Mouse (Mus musculus): Measurements from ENCODE around the gene Olfr459. TPM values are rescaled to one million over a fixed set of nuclear protein-coding genes. Genes with fewer than 3 reads are reported as not detected.

Gene Olfr459
- polyA plus RNA-seq (2015; fragmentation: Nextera tagmentation; extraction: Ambion mirVana), result not detected in 2 replicates

- WGBS, result 70% methylated on average over 7 of the region's 7 CpGs
- H3K9me3 ChIP-seq (replicated peaks), result no peaks in the 10 kb centered on the region
- H3K4me3 ChIP-seq, result no peak within 1 kb of the TSS
- no peak within 1 kb of the TSS for H3K9ac ChIP-seq
- ATAC-seq (replicated peaks; ENCODE audit: insufficient number of reproducible peaks, insufficient read depth, low FRiP score, low read depth), result no peak
- no peak within 1 kb of the TSS for H3K27ac ChIP-seq
- no peak within 1 kb of the TSS for H3K4me2 ChIP-seq
- no peaks in the 10 kb centered on the region for H3K36me3 ChIP-seq
- H3K4me1 ChIP-seq (replicated peaks), result no peaks in the 10 kb centered on the region
- H3K27me3 ChIP-seq, result no peaks in the 10 kb centered on the region
These were observed at the start of gene Olfr459 for GRCm38 (mm10) chr6:41775077-41775476. Gene Olfr459, minus strand, starts transcription at chr6:41775177.

GRCm38 (mm10) chr6:41824086-41824485 is 49.1 kb upstream of the Olfr459 start:
- H3K27ac ChIP-seq, result no peak overlapping the region
- no peaks in the 10 kb centered on the region for H3K9me3 ChIP-seq (replicated peaks)
- no peak overlapping the region for H3K9ac ChIP-seq

GRCm38 (mm10) chr6:41786700-41787099 is 11.7 kb upstream of the Olfr459 start:
- no peak overlapping the region for H3K4me3 ChIP-seq
- no peak overlapping the region for H3K9ac ChIP-seq
- no peaks in the 10 kb centered on the region for H3K27me3 ChIP-seq
- WGBS, result 69% methylated on average over 2 of the region's 2 CpGs
- no peaks in the 10 kb centered on the region for H3K36me3 ChIP-seq
- no peak overlapping the region for H3K4me2 ChIP-seq
- H3K27ac ChIP-seq, result no peak overlapping the region
- no peaks in the 10 kb centered on the region for H3K4me1 ChIP-seq (replicated peaks)
- no peak for ATAC-seq (replicated peaks; ENCODE audit: insufficient number of reproducible peaks, insufficient read depth, low FRiP score, low read depth)
- no peaks in the 10 kb centered on the region for H3K9me3 ChIP-seq (replicated peaks)

More at GRCm38 (mm10) chr6:41824086-41824485, 49.1 kb upstream of the Olfr459 start:
- Histone ChIP-seq H3K4me2 (no peak overlapping the region), H3K4me3 (no peak overlapping the region), H3K27me3 (no peaks in the 10 kb centered on the region), H3K36me3 (no peaks in the 10 kb centered on the region), H3K4me1 (replicated peaks) (no peaks in the 10 kb centered on the region)
- no peak for ATAC-seq (replicated peaks; ENCODE audit: insufficient number of reproducible peaks, insufficient read depth, low FRiP score, low read depth)

- ATAC-seq (replicated peaks; ENCODE audit: insufficient number of reproducible peaks, insufficient read depth, low FRiP score, low read depth), result no peak
These were observed 744 bp upstream of the Olfr459 start for GRCm38 (mm10) chr6:41775721-41776120.

GRCm38 (mm10) chr6:41769872-41770271 is 5.1 kb downstream of the Olfr459 start:
- ATAC-seq (replicated peaks; ENCODE audit: insufficient number of reproducible peaks, insufficient read depth, low FRiP score, low read depth), result no peak
- no peak overlapping the region for H3K4me2 ChIP-seq
- H3K4me1 ChIP-seq (replicated peaks), result no peaks in the 10 kb centered on the region
- no peak overlapping the region for H3K27ac ChIP-seq
- 83% methylated on average over 1 of the region's 1 CpGs for WGBS
- H3K4me3 ChIP-seq, result no peak overlapping the region
- no peaks in the 10 kb centered on the region for H3K9me3 ChIP-seq (replicated peaks)
- H3K9ac ChIP-seq, result no peak overlapping the region
- H3K36me3 ChIP-seq, result no peaks in the 10 kb centered on the region
- no peaks in the 10 kb centered on the region for H3K27me3 ChIP-seq

More at GRCm38 (mm10) chr6:41775721-41776120, 744 bp upstream of the Olfr459 start:
- 60% methylated on average over 6 of the region's 6 CpGs for WGBS
- Histone ChIP-seq H3K36me3 (no peaks in the 10 kb centered on the region), H3K9me3 (replicated peaks) (no peaks in the 10 kb centered on the region), H3K4me3 (no peak overlapping the region), H3K4me2 (no peak overlapping the region), H3K27me3 (no peaks in the 10 kb centered on the region), H3K9ac (no peak overlapping the region), H3K27ac (no peak overlapping the region), H3K4me1 (replicated peaks) (no peaks in the 10 kb centered on the region)

GRCm38 (mm10) chr6:41764306-41764705 is 10.7 kb downstream of the Olfr459 start:
- H3K4me3 ChIP-seq, result no peak overlapping the region
- H3K36me3 ChIP-seq, result no peaks in the 10 kb centered on the region
- no peak for ATAC-seq (replicated peaks; ENCODE audit: insufficient number of reproducible peaks, insufficient read depth, low FRiP score, low read depth)
- no peaks in the 10 kb centered on the region for H3K9me3 ChIP-seq (replicated peaks)
- no peak overlapping the region for H3K9ac ChIP-seq
- H3K4me1 ChIP-seq (replicated peaks), result no peaks in the 10 kb centered on the region
- no peak overlapping the region for H3K4me2 ChIP-seq
- no peak overlapping the region for H3K27ac ChIP-seq
- 84% methylated on average over 5 of the region's 5 CpGs for WGBS
- no peaks in the 10 kb centered on the region for H3K27me3 ChIP-seq

- no peak overlapping the region for H3K4me2 ChIP-seq
- H3K27me3 ChIP-seq, result no peaks in the 10 kb centered on the region
- no peaks in the 10 kb centered on the region for H3K9me3 ChIP-seq (replicated peaks)
- 57% methylated on average over 1 of the region's 1 CpGs for WGBS
- no peak for ATAC-seq (replicated peaks; ENCODE audit: insufficient number of reproducible peaks, insufficient read depth, low FRiP score, low read depth)
- no peaks in the 10 kb centered on the region for H3K36me3 ChIP-seq
- H3K27ac ChIP-seq, result no peak overlapping the region
- H3K4me1 ChIP-seq (replicated peaks), result no peaks in the 10 kb centered on the region
- H3K4me3 ChIP-seq, result no peak overlapping the region
- no peak overlapping the region for H3K9ac ChIP-seq
These were observed 12.6 kb downstream of the Olfr459 start for GRCm38 (mm10) chr6:41762370-41762757.

- WGBS, result 8% methylated on average over 1 of the region's 1 CpGs
- no peaks in the 10 kb centered on the region for H3K36me3 ChIP-seq
- H3K4me2 ChIP-seq, result no peak overlapping the region
- H3K4me1 ChIP-seq (replicated peaks), result no peaks in the 10 kb centered on the region
- H3K9me3 ChIP-seq (replicated peaks), result no peaks in the 10 kb centered on the region
- no peak overlapping the region for H3K9ac ChIP-seq
- no peaks in the 10 kb centered on the region for H3K27me3 ChIP-seq
- H3K4me3 ChIP-seq, result no peak overlapping the region
- no peak for ATAC-seq (replicated peaks; ENCODE audit: insufficient number of reproducible peaks, insufficient read depth, low FRiP score, low read depth)
- H3K27ac ChIP-seq, result no peak overlapping the region
These were observed 13.1 kb downstream of the Olfr459 start for GRCm38 (mm10) chr6:41761702-41762369.

- H3K36me3 ChIP-seq, result no peaks in the 10 kb centered on the region
- H3K9ac ChIP-seq, result no peak overlapping the region
- H3K27me3 ChIP-seq, result no peaks in the 10 kb centered on the region
- no peak overlapping the region for H3K4me3 ChIP-seq
- WGBS, result 73% methylated on average over 2 of the region's 2 CpGs
- no peaks in the 10 kb centered on the region for H3K4me1 ChIP-seq (replicated peaks)
- no peak overlapping the region for H3K27ac ChIP-seq
- H3K4me2 ChIP-seq, result no peak overlapping the region
- no peak for ATAC-seq (replicated peaks; ENCODE audit: insufficient number of reproducible peaks, insufficient read depth, low FRiP score, low read depth)
- no peaks in the 10 kb centered on the region for H3K9me3 ChIP-seq (replicated peaks)
These were observed 15.4 kb downstream of the Olfr459 start for GRCm38 (mm10) chr6:41759618-41760017.

- Histone ChIP-seq H3K27me3 (no peaks in the 10 kb centered on the region), H3K4me2 (no peak overlapping the region), H3K27ac (no peak overlapping the region), H3K4me3 (no peak overlapping the region), H3K9ac (no peak overlapping the region), H3K9me3 (replicated peaks) (no peaks in the 10 kb centered on the region), H3K36me3 (no peaks in the 10 kb centered on the region), H3K4me1 (replicated peaks) (no peaks in the 10 kb centered on the region)
- ATAC-seq (replicated peaks; ENCODE audit: insufficient number of reproducible peaks, insufficient read depth, low FRiP score, low read depth), result no peak
- 59% methylated on average over 1 of the region's 1 CpGs for WGBS
These were observed 16.6 kb downstream of the Olfr459 start for GRCm38 (mm10) chr6:41758421-41758820.

GRCm38 (mm10) chr6:41757199-41757598 is 17.8 kb downstream of the Olfr459 start:
- H3K4me3 ChIP-seq, result no peak overlapping the region
- no peak overlapping the region for H3K27ac ChIP-seq
- no peak overlapping the region for H3K9ac ChIP-seq
- WGBS, result 51% methylated on average over 3 of the region's 3 CpGs
- no peak for ATAC-seq (replicated peaks; ENCODE audit: insufficient number of reproducible peaks, insufficient read depth, low FRiP score, low read depth)
- H3K4me1 ChIP-seq (replicated peaks), result no peaks in the 10 kb centered on the region
- no peaks in the 10 kb centered on the region for H3K36me3 ChIP-seq
- no peaks in the 10 kb centered on the region for H3K27me3 ChIP-seq
- H3K4me2 ChIP-seq, result no peak overlapping the region
- H3K9me3 ChIP-seq (replicated peaks), result no peaks in the 10 kb centered on the region

- no peak overlapping the region for H3K4me3 ChIP-seq
- H3K27ac ChIP-seq, result no peak overlapping the region
- no peak overlapping the region for H3K4me2 ChIP-seq
- no peak overlapping the region for H3K9ac ChIP-seq
- H3K4me1 ChIP-seq (replicated peaks), result no peaks in the 10 kb centered on the region
- H3K36me3 ChIP-seq, result no peaks in the 10 kb centered on the region
- no peaks in the 10 kb centered on the region for H3K27me3 ChIP-seq
- no peak for ATAC-seq (replicated peaks; ENCODE audit: insufficient number of reproducible peaks, insufficient read depth, low FRiP score, low read depth)
- no peaks in the 10 kb centered on the region for H3K9me3 ChIP-seq (replicated peaks)
- 61% methylated on average over 6 of the region's 6 CpGs for WGBS
These were observed 20.4 kb downstream of the Olfr459 start for GRCm38 (mm10) chr6:41754626-41755025.
